Mouse (Mus musculus) embryonic facial prominence, embryonic 12.5 days (tissue): ENCODE data around the gene Hist1h4h. TPM values are rescaled to one million over a fixed set of nuclear protein-coding genes. Genes with fewer than 3 reads are reported as not detected.
"Not testable (repeated sequence)": the region's sequence is repeated elsewhere in the genome, so short reads cannot be mapped to it uniquely, and the experiment has no call there.

ENCODE experiments used
- ATAC-seq: fragments of 200-750 bp; cut with Nextera tagmentation; 2 replicates; pipeline ENCODE4 v1.8.0; 2017; ENCODE audit not compliant: insufficient number of reproducible peaks, insufficient read depth, low FRiP score, low TSS enrichment
- H3K27ac ChIP-seq: fragments of 300-500 bp; sonication (generic); 2 replicates; pipeline ENCODE4 v1.5.1; 2016; ENCODE audit warnings: mild to moderate bottlenecking
- H3K27me3 ChIP-seq: fragments of 300-500 bp; sonication (generic); 2 replicates; pipeline ENCODE4 v1.6.1; 2016; ENCODE audit warnings: mild to moderate bottlenecking, moderate library complexity
- H3K36me3 ChIP-seq: fragments of 300-500 bp; sonication (generic); 2 replicates; pipeline ENCODE4 v1.6.1; 2016; ENCODE audit warnings: mild to moderate bottlenecking
- H3K4me1 ChIP-seq: fragments of 300-500 bp; sonication (generic); 2 replicates; pipeline ENCODE4 v1.6.1; 2016
- H3K4me2 ChIP-seq: fragments of 300-500 bp; sonication (generic); replicated peaks from 2 replicates; pipeline ENCODE4 v1.6.1; 2016; ENCODE audit warnings: mild to moderate bottlenecking, moderate library complexity
- H3K4me3 ChIP-seq: fragments of 300-500 bp; sonication (generic); 2 replicates; pipeline ENCODE4 v1.5.1; 2016; ENCODE audit warnings: mild to moderate bottlenecking
- H3K9ac ChIP-seq: fragments of 300-500 bp; sonication (generic); 2 replicates; pipeline ENCODE4 v1.6.1; 2016; ENCODE audit warnings: mild to moderate bottlenecking, moderate library complexity
- H3K9me3 ChIP-seq: fragments of 300-500 bp; sonication (generic); 2 replicates; pipeline ENCODE4 v1.6.1; 2016; ENCODE audit warnings: mild to moderate bottlenecking, moderate library complexity
- WGBS: fragments of 180-500 bp; shearing (Covaris S2); methylation state at CpG from one replicate; pipeline ENCODE4 v1.1.7; 2016; 5-methylcytosine and 5-hydroxymethylcytosine counted together
- microRNA-seq: library from miRNA; unstranded; fragments of <30 nt; microRNA quantifications from one replicate; pipeline ENCODE4, GENCODE M21; 2017
- polyA plus RNA-seq: library from polyadenylated mRNA; unstranded; fragments of >200 nt; fragmentation: Nextera tagmentation; extraction: Ambion mirVana; gene quantifications from 2 replicates; pipeline ENCODE4 v1.2.1, GENCODE M21; 2016

Hist1h4h gene
- polyA plus RNA-seq, 1 experiment from 2014 or later = 6.2 TPM

DNA sequence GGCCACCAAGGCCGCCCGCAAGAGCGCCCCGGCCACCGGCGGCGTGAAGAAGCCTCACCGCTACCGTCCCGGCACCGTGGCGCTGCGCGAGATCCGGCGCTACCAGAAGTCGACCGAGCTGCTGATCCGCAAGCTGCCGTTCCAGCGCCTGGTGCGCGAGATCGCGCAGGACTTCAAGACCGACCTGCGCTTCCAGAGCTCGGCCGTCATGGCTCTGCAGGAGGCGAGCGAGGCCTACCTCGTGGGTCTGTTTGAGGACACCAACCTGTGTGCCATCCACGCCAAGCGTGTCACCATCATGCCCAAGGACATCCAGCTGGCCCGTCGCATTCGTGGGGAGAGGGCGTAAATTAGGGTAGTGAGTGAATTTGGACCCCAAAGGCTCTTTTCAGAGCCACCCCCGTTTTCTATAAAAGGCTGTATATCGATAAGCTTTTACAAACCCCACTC, 45.0 kb downstream of the Hist1h4h start:
- WGBS = 0% methylated on average over 8 of the region's 40 CpGs
- Histone ChIP-seq H3K4me2 (peak overlapping the region; percentile 75), H3K4me3 (peak overlapping the region; percentile 51), H3K9ac (peak overlapping the region; percentile 60), H3K27ac (peak overlapping the region; percentile 89), H3K4me1 (peaks cover 15% of the 10 kb centered on the region; the same call in 1 of the 2 replicates)
- H3K36me3 ChIP-seq, ATAC-seq, H3K27me3 ChIP-seq, H3K9me3 ChIP-seq: not testable (repeated sequence)

DNA sequence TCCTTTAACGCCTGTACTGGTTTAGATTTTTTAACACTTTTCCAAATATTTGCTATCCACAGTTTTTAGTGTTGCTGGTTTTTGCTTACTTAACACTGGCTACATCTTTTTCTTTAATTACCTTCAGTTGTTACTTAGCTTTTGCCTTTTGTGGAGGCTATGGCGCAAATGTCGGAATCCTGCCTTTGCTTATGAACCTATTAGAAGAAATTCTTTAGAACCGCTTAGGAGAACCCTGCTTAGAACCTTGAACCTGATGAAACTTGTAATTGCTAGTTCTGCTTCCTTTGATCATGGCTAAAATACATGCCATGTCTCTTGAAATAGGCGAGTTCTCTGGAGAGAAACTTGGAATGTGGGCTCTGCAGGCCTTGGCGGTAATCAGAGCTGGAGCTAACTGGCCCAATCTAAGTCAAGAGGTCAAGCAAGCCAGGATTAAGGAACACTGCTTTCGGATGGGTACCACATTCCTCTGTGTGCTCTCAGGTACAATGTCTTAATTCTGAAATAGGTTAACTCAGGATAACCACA, 45.6 kb downstream of the Hist1h4h start:
- 3% methylated on average over 7 of the region's 7 CpGs for WGBS
- no peak for ATAC-seq

DNA sequence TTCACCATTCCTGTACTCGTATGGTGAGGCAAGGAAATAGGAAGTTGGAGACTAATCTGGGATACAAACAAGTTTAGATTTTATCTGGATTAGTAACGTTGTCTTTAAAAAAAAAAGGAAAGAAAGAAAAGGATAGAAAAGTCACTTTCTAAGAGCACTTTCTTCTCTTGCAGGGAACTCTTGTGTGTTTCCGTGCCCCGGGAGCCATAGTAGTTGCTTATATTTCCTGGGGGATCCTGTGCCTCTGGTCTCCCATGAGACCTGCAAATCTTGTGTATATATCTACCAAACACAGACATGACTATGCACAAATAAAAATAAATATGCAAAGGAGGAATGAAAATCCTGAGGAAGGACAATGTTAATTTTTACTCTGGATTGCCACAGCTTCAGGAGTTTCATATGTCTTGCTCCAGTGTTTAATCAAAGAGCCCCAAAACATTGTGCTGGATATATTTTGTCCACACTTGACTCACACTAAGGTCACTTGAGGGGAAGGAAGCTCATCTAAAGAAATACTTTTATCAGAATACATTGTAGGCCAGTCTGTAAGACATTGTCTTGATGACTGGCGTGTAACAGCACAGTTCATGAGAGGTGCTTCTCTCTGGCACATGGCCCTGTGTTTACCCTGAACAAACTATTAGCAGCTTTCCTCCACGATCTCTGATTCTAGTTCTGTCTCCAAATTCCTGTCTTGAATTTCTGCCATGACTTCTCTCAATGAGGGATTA, 46.2 kb downstream of the Hist1h4h start:
- Histone ChIP-seq H3K9me3 (no peaks in the 10 kb centered on the region), H3K4me1 (peaks cover 18% of the 10 kb centered on the region; the same call in 1 of the 2 replicates), H3K4me2 (peak overlapping the region; percentile 75), H3K9ac (peak overlapping the region; percentile 60), H3K4me3 (peak overlapping the region; percentile 51), H3K27me3 (no peaks in the 10 kb centered on the region), H3K27ac (peak overlapping the region; percentile 89), H3K36me3 (no peaks in the 10 kb centered on the region)
- 40% methylated on average over 6 of the region's 6 CpGs for WGBS
- ATAC-seq = no peak

More for the DNA sequence above, 45.6 kb downstream of the Hist1h4h start:
- Histone ChIP-seq H3K27me3 (no peaks in the 10 kb centered on the region), H3K36me3 (no peaks in the 10 kb centered on the region), H3K4me2 (peak overlapping the region; percentile 75), H3K9me3 (no peaks in the 10 kb centered on the region), H3K4me3 (peak overlapping the region; percentile 51), H3K27ac (peak overlapping the region; percentile 89), H3K9ac (peak overlapping the region; percentile 60), H3K4me1 (peaks cover 15% of the 10 kb centered on the region; the same call in 1 of the 2 replicates)

DNA sequence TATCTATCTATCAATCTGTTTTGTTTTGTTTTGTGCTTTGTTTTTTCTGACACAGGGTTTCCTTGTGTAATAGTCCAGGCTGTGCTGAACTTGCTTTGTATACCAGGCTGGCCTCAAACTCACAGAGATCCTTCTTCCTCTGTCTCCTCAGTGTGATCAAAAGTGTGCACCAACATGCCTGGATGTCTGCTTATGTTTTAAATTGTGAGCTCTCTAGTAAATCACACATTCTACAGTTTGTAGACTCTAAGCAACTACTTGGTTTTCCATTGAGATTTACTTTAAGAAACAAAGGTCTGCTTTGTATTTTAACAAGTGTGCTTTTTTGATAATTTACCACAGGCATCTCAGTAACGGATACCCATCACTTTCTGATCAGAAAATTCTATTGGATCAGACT, 47.0 kb downstream of the Hist1h4h start:
- Histone ChIP-seq H3K27me3 (no peaks in the 10 kb centered on the region), H3K9ac (no peak overlapping the region), H3K27ac (no peak overlapping the region), H3K9me3 (no peaks in the 10 kb centered on the region), H3K4me3 (no peak overlapping the region), H3K4me2 (no peak overlapping the region), H3K4me1 (peaks cover 19% of the 10 kb centered on the region), H3K36me3 (no peaks in the 10 kb centered on the region)
- no peak for ATAC-seq
- 85% methylated on average over 1 of the region's 1 CpGs for WGBS

Small RNA genes lying within 50 kb of the gene (microRNA-seq; reads per million reads assigned to microRNA genes)
- gene Gm44297 (not detected), gene Gm44359 (not detected), gene Gm44394 (not detected), gene n-TStga1 (2.7 reads per million, percentile 11 among the genes with 10 or more reads in this experiment)

Other genes with a start within 250 kb of the Hist1h4h start
- gene Zfp322a, start 161.8 kb upstream of the Hist1h4h start, polyA plus RNA-seq = 65.4 and 67.5 TPM in 2 replicates
- 12.9 and 13.9 TPM in 2 replicates for gene Abt1, start 107.2 kb upstream of the Hist1h4h start, polyA plus RNA-seq
- 0.10 and 0.20 TPM in 2 replicates for gene Btn1a1, start 65.1 kb upstream of the Hist1h4h start, polyA plus RNA-seq
- 1.6 TPM in 2 replicates for gene Btn2a2, start 42.2 kb upstream of the Hist1h4h start, polyA plus RNA-seq
- gene Hist1h2af, start 2.9 kb downstream of the Hist1h4h start, polyA plus RNA-seq = 10.7 and 15.5 TPM in 2 replicates
- gene Hist1h3g, start 4.4 kb downstream of the Hist1h4h start, polyA plus RNA-seq = 7.8 and 11.8 TPM in 2 replicates
- 1.3 and 1.5 TPM in 2 replicates for gene Hist1h2bh, start 12.3 kb downstream of the Hist1h4h start, polyA plus RNA-seq
- gene Hist1h3f, start 13.0 kb downstream of the Hist1h4h start, polyA plus RNA-seq = 1.3 and 2.3 TPM in 2 replicates
- gene Hist1h4f, start 20.6 kb downstream of the Hist1h4h start, polyA plus RNA-seq = 2.1 and 2.4 TPM in 2 replicates
- gene Hist1h1d, start 22.2 kb downstream of the Hist1h4h start, polyA plus RNA-seq = 0.64 and 0.75 TPM in 2 replicates
- gene Hist1h3e, start 31.3 kb downstream of the Hist1h4h start, polyA plus RNA-seq = 9.5 and 9.6 TPM in 2 replicates
- gene Hist1h2ae, start 40.2 kb downstream of the Hist1h4h start, polyA plus RNA-seq = 139 and 153 TPM in 2 replicates
- gene Hist1h2bg, start 40.3 kb downstream of the Hist1h4h start, polyA plus RNA-seq = 11.4 and 15.7 TPM in 2 replicates
- gene Hist1h2bf, start 43.1 kb downstream of the Hist1h4h start, polyA plus RNA-seq = 10.7 and 11.9 TPM in 2 replicates
- 2.0 and 3.6 TPM in 2 replicates for gene Hist1h2ad, start 43.3 kb downstream of the Hist1h4h start, polyA plus RNA-seq
- gene Hist1h3d, start 44.7 kb downstream of the Hist1h4h start, polyA plus RNA-seq = 5.5 and 7.0 TPM in 2 replicates
- 123 and 126 TPM in 2 replicates for gene Hist1h4d, start 50.5 kb downstream of the Hist1h4h start, polyA plus RNA-seq
- 3.3 and 3.6 TPM in 2 replicates for gene Hist1h2be, start 90.1 kb downstream of the Hist1h4h start, polyA plus RNA-seq
- 22.6 and 24.2 TPM in 2 replicates for gene Hist1h1e, start 91.5 kb downstream of the Hist1h4h start, polyA plus RNA-seq
- gene Hist1h2ac, start 152.9 kb downstream of the Hist1h4h start, polyA plus RNA-seq = 1.3 TPM in 2 replicates
- 35.4 and 35.6 TPM in 2 replicates for gene Hist1h2bc, start 153.1 kb downstream of the Hist1h4h start, polyA plus RNA-seq
- 0.24 and 0.25 TPM in 2 replicates for gene Hist1h1t, start 164.8 kb downstream of the Hist1h4h start, polyA plus RNA-seq
- 10.5 and 13.6 TPM in 2 replicates for gene Hist1h4c, start 167.4 kb downstream of the Hist1h4h start, polyA plus RNA-seq
- 3.2 and 3.5 TPM in 2 replicates for gene Hfe, start 179.8 kb downstream of the Hist1h4h start, polyA plus RNA-seq
- gene Hist1h1c, start 207.8 kb downstream of the Hist1h4h start, polyA plus RNA-seq = 20.5 and 22.8 TPM in 2 replicates
- 19.2 and 19.3 TPM in 2 replicates for gene Hist1h3c, start 214.6 kb downstream of the Hist1h4h start, polyA plus RNA-seq
- 3.6 and 5.0 TPM in 2 replicates for gene Hist1h2bb, start 215.7 kb downstream of the Hist1h4h start, polyA plus RNA-seq
- gene Hist1h2ab, start 220.1 kb downstream of the Hist1h4h start, polyA plus RNA-seq = 58.7 and 62.9 TPM in 2 replicates
- 14.0 and 23.7 TPM in 2 replicates for gene Hist1h3b, start 221.2 kb downstream of the Hist1h4h start, polyA plus RNA-seq
- 9.4 and 11.5 TPM in 2 replicates for gene Hist1h4b, start 226.0 kb downstream of the Hist1h4h start, polyA plus RNA-seq
- gene Hist1h4a, start 230.2 kb downstream of the Hist1h4h start, polyA plus RNA-seq = 1.1 and 1.2 TPM in 2 replicates
- gene Hist1h3a, start 231.3 kb downstream of the Hist1h4h start, polyA plus RNA-seq = 7.8 and 9.6 TPM in 2 replicates
- gene Hist1h1a, start 232.6 kb downstream of the Hist1h4h start, polyA plus RNA-seq = 4.0 and 5.8 TPM in 2 replicates
- 0.10 TPM in 1 of 2 replicates, not detected in the other for gene Trim38, start 238.9 kb downstream of the Hist1h4h start, polyA plus RNA-seq